Mouse (Mus musculus): Measurements from ENCODE around the gene Agk. TPM values are rescaled to one million over a fixed set of nuclear protein-coding genes. Genes with fewer than 3 reads are reported as not detected.

Gene Agk
- polyA plus RNA-seq, 1 experiment from 2014 or later, result 39.4 TPM

Other genes starting within 250 kb of the Agk start
- gene E330009J07Rik, start 111.0 kb downstream of the Agk start, polyA plus RNA-seq (2015; fragmentation: Nextera tagmentation; extraction: Ambion mirVana), result 32.1 and 39.5 TPM in 2 replicates
- 0.08 and 0.10 TPM in 2 replicates for gene Wee2, start 113.9 kb downstream of the Agk start, polyA plus RNA-seq (2015; fragmentation: Nextera tagmentation; extraction: Ambion mirVana)
- 184 and 193 TPM in 2 replicates for gene Ssbp1, start 146.2 kb downstream of the Agk start, polyA plus RNA-seq (2015; fragmentation: Nextera tagmentation; extraction: Ambion mirVana)
- gene Tas2r137, start 166.1 kb downstream of the Agk start, polyA plus RNA-seq (2015; fragmentation: Nextera tagmentation; extraction: Ambion mirVana), result 0.21 TPM in 1 of 2 replicates, not detected in the other
- 0.22 TPM in 1 of 2 replicates, not detected in the other for gene Tas2r108, start 168.4 kb downstream of the Agk start, polyA plus RNA-seq (2015; fragmentation: Nextera tagmentation; extraction: Ambion mirVana)
- gene Prss37, start 194.3 kb downstream of the Agk start, polyA plus RNA-seq (2015; fragmentation: Nextera tagmentation; extraction: Ambion mirVana), result not detected in 2 replicates
- 0.22 and 0.25 TPM in 2 replicates for gene Olfr461, start 229.9 kb downstream of the Agk start, polyA plus RNA-seq (2015; fragmentation: Nextera tagmentation; extraction: Ambion mirVana)
- not detected in 2 replicates for gene Olfr460, start 244.3 kb downstream of the Agk start, polyA plus RNA-seq (2015; fragmentation: Nextera tagmentation; extraction: Ambion mirVana)